Mouse (Mus musculus): ENCODE measurements around the gene Disp2. TPM values are rescaled to one million over a fixed set of nuclear protein-coding genes. Genes with fewer than 3 reads are reported as not detected.

Gene Disp2
- total RNA-seq (2015) (not detected in 2 replicates), total RNA-seq (2017) (not detected in 2 replicates)

DNA sequence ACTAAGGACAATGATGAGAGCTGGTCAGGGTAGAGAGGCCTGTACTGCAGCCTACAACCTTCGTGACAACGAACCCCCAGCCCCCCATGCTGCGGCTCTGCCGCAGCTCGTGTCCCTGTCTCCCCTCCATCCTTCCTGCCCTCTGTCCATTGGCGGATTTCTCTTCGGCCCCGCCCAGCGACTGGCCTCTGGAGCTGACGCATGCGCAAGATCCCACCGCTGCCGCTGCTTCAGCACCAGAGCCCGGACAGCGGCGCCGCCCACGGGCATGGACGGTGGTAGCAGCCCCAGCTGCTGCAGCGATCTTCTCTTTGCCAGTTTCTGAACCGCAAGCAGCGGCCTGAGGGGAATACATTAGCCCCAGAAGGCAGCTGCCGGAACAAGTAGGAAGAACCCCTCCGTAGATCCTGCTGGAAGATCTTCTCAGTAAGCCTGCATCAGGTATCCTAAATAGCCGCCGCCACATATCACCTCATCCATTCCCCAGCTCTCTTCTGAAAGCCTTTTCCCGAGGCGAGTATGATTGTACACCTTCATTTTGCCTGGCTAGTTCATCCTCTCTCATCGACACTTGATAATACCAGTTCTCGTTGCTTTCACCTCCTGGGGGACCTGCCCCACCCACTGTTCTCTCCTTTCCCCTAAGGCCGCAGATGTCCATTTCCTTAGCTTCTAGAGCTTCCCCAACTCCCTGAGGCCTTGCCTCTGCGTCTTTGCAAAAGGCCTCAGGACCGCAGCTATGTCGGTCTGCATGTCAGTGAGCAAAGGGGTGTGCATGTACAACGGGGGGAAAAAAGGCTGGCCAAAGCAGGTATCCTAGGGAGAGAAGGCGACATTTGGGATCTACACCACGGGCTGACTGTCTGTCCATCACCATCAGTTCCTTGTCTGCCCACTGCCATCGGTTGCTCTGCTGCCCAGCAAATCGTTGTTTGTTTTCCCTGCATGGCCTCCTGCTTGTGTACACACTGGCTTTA is at the start of gene Disp2:
Gene Disp2 (plus strand): TSS at position 216 of the 977 bp plus-strand sequence.
- ATAC-seq (replicated peaks; ENCODE audit: poor library complexity), result peak; percentile 95

DNA sequence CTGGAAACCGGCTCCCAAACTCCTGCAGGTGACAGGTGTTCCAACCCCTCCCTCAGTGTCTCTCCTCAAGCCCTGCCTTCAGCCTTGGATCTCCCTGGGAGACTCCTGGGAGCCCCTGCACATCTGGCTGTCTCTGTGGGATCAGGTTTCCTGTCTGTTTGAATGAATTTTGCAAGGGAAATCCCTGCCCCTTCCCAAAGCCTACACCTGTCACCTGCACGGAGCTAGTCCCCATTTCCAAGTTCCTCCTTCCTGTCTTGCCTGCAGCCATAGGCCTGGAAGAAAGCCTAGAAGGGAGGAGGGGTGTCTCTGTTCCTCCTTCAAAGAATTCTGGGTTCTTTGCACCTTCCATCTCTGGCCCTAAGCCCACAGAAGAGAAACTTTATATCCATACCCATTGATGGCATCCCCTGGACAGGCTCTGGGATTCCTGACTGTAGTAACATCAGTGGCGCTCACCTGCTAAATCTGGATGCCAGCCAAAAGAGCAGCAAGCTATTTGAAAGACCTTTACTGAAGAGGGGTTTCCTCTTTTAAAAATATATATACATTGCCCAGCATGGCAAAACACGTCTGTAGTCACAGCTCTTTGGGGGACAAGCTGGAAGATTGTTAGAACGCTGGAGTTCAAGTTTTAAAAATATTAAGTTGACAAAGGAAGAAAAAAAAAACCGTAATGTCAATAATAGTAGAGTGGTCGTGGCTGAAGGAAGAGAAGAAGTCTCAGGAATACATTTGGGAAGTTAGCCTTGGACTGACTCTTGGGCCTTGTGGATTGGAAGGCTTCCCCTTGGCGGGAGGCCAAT is 49.5 kb upstream of the Disp2 start:
- ATAC-seq (replicated peaks; ENCODE audit: poor library complexity), result no peak

DNA sequence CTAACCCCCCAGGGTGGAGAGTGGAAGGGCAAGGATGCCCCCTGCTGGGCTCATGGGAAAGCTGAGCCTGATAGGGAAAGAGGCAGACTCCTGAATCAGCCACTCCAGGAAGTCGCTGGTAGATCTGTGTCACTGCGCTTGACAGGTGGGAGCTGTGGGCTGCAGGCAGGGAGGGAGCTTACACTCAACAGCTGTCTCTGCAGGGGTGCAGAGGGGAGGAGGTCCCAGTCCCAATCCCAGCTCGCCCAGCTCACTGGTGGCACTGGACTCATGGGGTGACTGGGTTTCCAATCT is 49.0 kb upstream of the Disp2 start:
- peak; percentile 63 for ATAC-seq (replicated peaks; ENCODE audit: poor library complexity)

DNA sequence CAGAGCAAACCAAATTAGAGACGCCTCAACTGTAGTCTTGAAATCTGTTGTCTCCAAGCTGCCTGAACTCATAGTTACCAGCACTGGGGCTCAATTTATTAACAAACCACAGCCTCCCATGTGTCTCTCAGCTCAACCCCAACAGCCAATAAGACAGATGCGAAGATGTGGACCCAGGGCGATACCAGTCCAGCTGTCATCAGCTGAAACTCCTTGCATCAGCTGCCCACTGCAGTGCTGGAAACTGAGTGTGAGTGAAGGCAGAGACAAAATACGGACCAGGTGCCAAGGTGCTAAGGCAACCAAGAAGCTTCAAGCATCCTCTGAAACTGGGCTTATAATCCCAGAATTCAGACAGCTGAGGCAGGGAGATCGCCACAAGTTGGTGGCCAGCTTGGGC is 47.5 kb upstream of the Disp2 start:
- ATAC-seq (replicated peaks; ENCODE audit: poor library complexity), result no peak

DNA sequence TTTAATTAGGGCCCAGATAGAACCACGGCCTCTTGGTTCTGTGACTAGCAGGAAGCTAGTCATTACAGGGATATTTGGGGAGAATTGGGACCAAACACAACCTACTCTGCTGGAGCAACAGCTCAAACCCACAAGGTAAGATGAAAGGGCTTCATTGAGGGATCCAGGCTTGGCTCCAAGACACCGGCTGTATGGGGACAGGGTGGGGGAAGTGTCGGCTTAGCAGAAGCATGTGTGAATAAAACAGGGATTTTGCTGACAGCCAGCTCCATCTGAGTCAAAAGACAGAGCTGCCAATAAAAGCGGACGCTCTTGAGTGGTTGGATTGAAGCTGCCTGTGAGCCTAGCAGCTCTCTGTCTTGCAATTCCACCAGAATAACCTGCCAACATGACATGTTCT is 46.2 kb upstream of the Disp2 start:
- ATAC-seq (replicated peaks; ENCODE audit: poor library complexity), result no peak

DNA sequence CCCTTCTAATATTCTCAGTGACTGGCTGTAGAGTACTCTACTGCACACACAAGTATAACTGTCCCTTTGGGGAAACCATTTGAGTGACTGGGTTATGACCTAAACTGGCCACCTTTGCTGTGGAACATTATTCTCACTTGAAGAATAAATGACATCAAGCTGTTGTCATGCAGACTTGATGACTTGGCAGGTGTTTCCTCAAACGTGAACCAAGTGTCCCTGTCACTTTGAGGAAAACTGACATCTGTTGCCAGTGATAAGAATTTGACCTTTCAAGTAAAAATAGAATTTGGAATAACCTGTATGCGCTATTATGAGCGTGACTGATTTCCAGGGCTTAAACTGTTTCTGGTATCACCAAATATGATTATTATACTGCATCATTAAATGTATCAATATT is 39.2 kb upstream of the Disp2 start:
- ATAC-seq (replicated peaks; ENCODE audit: poor library complexity), result no peak

DNA sequence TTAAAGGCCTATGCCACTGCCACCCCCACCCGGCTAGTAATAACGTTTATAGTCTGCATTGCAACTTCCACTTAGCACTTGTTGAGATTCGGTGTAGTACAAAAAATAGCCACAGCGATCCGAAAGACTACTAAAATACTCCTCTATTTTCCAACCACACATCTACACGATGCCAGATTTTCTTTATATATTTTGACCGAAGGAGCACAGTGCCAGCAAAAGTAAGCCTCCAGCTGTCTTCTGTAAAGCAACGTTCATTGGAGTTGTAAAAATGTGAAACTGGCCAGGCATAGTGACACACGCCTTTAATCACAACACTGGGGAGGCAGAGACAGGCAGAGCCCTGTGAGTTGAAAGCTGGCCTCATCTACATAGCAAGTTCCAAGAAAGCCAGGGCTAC is 38.3 kb upstream of the Disp2 start:
- no peak for ATAC-seq (replicated peaks; ENCODE audit: poor library complexity)

DNA sequence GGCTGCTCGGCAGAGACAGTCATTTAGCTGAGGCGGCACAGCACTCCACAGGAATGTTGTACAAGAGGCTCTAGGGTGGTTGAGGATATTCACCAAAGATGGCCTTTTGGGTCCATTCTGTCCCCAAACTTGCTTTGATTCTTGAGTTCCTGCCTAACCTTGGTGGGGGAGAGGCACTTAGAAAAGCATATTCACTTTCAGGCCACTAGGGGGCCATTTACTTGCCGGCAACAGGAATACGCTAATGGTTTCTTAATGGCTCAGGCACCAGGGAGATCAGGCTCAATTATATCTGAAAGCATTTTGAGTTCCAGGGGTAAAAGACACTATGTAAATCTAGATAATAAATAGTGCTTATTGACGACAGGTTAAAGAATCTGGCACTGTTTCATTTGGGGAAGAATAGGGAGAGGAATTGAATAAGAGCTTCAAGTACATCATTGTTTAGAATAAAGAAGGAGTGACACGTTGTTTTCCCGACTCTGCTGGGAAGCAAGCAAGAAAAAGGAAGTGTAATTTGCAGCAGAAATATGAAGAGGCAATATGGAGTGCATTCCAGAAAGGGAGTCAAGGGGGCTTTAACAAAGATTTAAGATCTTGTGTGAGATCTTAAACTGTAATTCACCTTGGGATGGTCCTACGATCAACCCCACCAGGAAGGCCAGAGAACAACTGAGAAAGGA is 36.1 kb upstream of the Disp2 start:
- peak; percentile 54 for ATAC-seq (replicated peaks; ENCODE audit: poor library complexity)

DNA sequence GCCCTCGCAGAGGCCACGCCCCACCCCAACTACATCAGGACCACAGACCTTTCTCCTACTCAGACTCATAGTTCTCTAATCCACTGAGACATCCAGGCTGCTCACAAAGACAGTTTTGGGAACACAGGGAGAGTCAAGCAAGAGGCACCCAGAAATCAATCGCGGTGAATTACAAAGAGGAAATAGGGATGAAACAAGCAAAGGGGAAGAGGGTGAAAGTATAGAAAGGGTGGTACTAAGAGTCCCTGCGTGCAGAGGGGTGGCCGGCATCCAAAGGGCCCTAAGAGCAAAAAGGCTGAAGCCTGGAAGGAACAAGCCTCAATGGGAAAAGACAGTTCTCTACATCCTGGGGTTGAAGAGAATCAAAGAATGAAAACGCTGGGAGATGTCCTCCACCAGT is 34.9 kb upstream of the Disp2 start:
- ATAC-seq (replicated peaks; ENCODE audit: poor library complexity), result no peak

DNA sequence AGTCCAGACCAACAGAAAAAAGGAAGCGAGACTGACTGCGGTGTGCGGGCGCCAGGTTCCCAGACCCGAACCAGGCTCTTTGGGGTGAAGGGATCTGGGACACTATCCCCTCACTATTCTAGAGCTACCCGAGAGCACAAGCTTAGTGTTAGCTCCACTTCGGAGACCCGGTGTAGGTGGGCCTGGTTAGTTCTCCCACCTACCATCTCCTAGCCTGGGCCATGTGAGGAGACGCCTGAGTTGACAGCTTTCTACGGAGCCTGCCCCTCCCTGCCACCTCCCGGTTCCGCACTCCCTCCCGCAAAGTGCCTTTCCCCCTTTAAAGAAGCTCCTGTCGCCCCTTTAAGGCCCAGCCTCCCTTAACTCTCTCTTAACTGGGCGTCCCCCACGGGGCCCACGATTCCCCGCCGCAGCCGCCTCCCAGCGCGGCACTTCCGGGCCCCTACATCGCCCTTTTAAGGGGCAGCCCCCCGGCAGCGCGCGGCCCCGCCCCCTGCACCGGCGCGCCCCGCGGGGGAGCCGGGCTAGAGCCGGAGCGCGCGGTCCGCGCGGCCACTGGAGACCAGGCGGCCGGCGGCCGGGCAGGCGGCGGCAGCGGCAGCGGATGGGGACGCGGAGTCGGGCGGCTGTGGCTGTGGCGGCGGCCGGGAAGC is 34.2 kb upstream of the Disp2 start, which contains the start of gene Inafm2:
Gene Inafm2 (plus strand): TSS at position 527 of the 653 bp plus-strand sequence.
- ATAC-seq (replicated peaks; ENCODE audit: poor library complexity), result peak; percentile 82

DNA sequence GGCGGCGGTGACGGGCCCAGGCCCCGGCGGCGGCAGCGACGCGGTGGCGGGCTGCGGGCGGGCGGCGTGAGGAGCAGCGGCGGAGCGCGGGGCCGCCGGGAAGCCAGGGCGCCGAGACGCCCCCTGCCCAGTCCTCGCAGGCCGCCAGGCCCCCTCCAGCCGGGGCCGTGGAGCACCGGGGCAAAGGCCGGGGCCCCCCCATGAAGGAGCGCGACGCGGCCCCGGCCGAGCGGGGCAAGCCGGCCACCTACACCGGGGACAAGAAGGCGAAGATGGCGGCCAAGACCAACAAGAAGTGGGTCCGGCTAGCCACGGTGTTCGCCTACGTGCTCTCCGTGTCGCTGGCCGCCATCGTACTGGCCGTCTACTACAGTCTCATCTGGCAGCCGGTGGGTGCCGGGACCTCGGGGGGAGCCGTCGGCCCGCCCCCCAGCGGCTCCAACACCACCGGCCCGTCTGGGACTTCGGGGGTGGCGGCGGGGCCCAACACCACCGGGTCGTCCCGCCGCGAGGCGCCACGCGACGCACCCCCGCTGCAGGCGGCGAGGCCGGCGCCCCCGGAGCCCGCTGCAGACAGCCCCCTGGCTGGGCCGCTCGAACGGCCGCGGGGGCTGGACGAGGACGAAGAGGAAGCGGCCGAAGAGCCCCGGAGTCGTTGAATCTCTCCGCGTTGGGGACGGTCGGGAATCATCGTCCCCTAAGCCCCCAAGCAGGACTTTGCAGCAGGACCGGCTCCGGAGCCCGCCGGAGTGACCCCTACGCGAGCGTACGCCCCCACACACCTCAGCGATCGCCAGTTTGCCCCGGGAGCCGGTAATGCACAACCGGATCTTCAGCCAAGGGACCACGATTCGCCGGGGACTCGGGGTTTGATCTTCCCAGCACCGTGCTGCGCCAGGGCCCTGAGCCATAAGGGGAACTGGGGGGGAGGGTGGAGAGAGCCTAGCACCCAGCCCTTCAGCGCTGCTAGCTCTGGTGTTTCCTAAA is 33.3 kb upstream of the Disp2 start:
- peak; percentile 28; the same call in 1 of the 2 replicates for ATAC-seq (replicated peaks; ENCODE audit: poor library complexity)

DNA sequence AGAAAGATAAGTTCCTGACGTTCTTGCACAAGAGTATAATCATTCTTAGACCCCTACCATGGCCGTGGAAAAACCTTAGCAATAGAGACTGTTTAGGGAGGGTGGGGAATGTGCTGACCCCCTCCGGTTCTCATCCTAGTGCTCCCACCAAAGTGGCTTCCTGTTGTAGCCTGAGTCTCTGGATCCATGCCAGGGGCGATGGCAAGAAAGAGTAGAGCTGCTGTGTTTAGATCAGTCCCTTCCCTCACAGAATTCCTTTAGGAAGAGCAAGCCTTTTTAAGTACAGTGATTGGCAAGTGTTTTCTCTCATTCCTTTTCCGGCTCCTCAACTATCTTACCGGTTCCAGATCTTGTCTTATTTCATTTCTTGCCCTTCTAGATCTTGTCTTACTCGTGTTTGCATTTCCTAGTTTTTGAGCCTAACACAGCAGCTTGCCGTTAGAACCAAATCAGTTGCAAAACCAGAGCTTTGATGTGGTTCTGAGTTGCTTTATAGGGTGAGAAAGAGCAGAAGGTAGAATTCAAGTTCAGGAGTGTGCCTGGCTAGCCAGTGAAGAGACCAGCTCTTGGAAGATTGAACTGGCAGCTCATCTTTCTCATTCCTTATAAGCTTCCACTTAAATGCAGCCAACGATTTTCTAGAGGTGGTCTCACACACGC is 32.1 kb upstream of the Disp2 start:
- no peak for ATAC-seq (replicated peaks; ENCODE audit: poor library complexity)

DNA sequence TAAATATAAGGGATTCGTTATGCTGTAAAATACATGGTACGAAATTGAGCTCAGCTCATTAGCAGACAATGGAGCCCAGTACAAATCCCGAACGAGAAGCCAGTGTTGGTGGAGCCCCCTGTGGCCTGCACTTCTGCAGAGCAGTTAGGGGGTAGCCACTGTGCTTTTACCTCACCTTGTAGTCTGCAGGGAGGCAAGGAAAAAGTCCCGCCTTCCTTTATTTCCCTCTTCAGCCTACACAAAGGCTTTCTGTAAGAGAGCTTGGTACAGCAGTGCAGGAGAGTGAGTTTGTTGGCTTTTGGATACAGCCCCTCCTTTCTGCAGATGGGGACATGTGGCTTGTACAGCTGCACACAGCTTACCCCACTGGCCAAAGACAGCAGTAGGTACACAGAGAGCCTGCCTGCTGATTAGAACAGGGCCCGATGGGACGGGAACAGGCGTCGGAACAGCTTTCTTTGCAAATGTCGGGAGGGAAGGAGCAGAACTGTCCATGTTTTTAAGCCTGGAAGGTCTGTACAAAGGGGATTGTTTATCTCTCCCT is 30.1 kb upstream of the Disp2 start:
- no peak for ATAC-seq (replicated peaks; ENCODE audit: poor library complexity)

DNA sequence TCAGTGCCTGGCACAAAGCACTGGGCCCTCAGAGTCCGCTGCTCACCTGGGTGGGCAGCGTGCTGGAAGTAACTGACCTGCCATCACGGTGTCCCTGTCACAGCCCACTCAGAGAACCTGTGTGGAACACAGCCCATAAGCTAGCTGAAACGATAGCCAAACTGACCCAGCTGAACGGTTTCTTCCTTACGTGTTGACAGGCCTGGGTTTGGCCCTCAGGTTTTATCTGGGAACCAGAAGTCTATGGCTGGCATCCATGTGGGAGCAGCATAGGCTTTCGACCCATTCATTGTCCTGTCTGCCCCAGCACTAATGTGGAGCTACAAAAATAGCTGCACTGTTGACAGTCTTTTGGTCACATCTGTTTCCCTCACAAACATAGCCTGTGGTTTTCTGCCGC is 29.0 kb upstream of the Disp2 start:
- ATAC-seq (replicated peaks; ENCODE audit: poor library complexity), result no peak

DNA sequence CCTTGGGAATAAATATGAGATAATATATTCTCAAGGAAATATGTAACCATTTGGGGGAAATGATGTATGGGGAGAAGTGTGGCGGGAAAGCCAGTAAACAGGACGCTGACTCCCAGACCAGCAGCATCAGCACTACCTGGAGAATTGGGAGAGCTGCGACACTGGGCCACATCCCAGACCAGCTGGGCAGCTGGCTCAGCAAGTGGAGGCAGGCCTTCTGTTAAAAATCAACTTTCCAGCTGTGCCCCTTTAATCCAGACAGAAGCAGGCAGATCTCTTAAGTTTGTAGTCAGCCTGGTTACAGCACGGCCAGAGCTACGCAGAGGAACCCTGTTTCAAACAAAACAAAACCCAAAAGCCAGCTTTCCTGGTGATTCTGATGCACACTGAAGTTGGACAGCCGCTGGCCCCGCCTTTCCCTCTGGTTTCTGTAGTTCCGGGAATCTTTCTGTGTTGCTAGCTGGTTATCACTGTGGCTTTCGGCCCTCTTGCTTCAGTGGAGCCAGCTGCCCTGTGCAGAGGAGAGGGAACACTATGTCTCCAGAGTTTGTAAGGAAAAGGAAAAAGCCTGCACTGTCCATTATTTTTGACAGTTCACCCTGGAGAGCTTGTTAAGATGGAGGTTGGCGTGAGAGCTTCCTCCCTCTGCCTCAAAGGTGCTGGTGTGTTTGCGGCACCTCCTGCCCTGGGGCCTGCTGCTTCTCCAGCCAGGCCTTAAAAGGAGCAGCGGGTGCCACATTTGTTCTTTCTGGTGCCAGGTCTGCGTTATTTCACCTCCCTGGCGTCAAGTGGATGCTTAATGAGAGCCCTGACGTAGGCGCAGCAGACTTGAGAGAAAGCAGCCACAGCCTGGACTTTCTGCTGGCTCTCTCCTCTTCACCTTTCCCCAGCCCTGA is 27.4 kb upstream of the Disp2 start:
- no peak for ATAC-seq (replicated peaks; ENCODE audit: poor library complexity)

DNA sequence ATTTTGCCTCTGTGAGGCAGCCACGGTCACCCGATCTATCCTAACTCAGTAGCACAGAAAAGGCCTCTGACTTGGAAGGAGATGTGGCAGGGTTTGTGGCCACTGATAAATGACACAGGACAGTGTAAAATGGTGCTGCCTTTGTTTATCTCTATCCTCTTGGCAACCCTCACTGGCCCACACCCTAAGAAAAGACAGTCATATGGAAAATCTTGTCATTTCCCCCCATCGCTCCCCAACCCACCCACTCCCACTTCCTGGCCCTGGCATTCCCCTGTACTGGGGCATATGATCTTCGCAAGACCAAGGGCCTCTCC is 26.8 kb upstream of the Disp2 start:
- ATAC-seq (replicated peaks; ENCODE audit: poor library complexity), result peak; percentile 72

DNA sequence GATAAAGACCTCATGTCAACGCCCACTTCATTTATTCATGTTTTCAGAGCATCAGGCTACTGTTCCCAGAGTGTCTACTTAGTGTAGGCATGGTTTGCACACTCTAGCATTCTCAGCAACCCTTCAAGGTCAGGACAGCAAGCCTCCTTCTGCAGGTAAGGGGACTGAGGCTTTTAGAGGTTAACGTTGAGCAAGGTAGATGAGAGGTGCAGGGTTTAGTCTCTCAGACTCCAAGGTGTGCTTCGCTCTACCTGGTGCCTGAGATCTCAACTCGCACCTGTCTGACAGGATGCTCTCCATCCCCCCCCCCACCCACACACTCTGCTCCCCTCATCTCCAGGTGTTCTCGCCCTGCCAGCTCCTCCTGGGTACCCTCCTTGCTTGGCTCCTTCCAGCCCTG is 25.4 kb upstream of the Disp2 start:
- ATAC-seq (replicated peaks; ENCODE audit: poor library complexity), result no peak

DNA sequence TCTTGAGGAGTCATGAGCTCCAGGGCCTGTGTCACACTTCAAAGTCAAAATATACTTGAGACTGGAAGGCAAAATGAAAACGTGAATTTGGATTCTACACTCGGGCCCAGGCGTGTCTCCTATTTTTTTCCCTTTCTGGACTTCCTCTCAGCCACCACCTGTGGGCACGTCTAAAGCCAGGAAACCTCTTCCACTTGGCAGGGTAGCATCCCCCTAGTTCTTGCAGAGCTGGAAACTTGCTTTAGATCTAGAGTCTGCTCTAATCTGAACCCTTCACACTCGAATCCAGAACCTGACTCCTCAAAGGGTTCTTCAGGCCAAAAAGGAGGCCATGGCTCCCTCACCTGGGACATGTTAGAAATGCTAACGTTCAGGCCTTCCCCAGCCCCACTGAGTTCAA is 24.1 kb upstream of the Disp2 start:
- ATAC-seq (replicated peaks; ENCODE audit: poor library complexity), result no peak
